Mouse (Mus musculus): Measurements from ENCODE around the gene Parp14. TPM values are rescaled to one million over a fixed set of nuclear protein-coding genes. Genes with fewer than 3 reads are reported as not detected.

The Parp14 gene
- total and polyA plus RNA-seq, 3 experiments = 2.1 to 6.1 (median 5.5) TPM

DNA sequence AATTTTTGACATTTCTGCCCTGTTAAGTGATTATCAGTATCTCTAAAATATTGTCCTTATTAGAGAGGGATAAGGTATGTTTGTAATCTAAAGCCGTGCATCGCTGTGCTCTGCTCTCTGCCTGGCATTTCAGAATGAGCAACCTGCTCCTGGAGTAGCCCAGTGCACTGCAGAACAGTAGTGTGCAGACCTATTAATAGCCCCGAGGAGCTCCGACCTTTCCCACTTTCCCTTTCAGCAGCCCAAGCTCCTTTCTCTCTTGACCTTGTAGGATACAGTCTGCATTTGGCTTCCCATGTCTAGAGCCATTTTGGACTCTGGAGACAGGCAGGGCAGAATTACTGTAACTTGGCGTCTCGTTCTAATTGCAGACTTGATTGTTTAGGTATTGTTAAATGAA, 83.0 kb downstream of the Parp14 start:
- Histone ChIP-seq H3K4me1 (ENCODE audit: insufficient read depth, low read depth, low read length) (peaks cover 46% of the 10 kb centered on the region), H3K36me3 (replicated peaks) (peaks cover 53% of the 10 kb centered on the region), H3K4me3 (ENCODE audit: low read depth, low read length) (no peak overlapping the region), H3K9me3 (replicated peaks) (no peaks in the 10 kb centered on the region), H3K27me3 (ENCODE audit: insufficient read depth, low read length) (no peaks in the 10 kb centered on the region)
- no peak for TF ChIP-seq POLR2AphosphoS5 (IDR thresholded peaks at IDR 0.05; ENCODE audit: insufficient replicate concordance, low read depth, low read length)
- TF ChIP-seq TAL1 (conservative IDR thresholded peaks at IDR 0.05; ENCODE audit: low read depth, low read length) = no peak
- TF ChIP-seq GATA2 (IDR thresholded peaks at IDR 0.05; ENCODE audit: borderline replicate concordance, low read depth, low read length) = no peak
- TF ChIP-seq GATA1 (IDR thresholded peaks at IDR 0.05; ENCODE audit: borderline replicate concordance, low read length) = no peak
- no peak for TF ChIP-seq CTCF (IDR thresholded peaks at IDR 0.05; ENCODE audit: low read depth, low read length)
- DNase-seq (ENCODE audit: low spot score) = no peak
- ATAC-seq (ENCODE audit: extremely low read depth, insufficient number of reproducible peaks, low FRiP score, poor library complexity, severe bottlenecking) = no peak

DNA sequence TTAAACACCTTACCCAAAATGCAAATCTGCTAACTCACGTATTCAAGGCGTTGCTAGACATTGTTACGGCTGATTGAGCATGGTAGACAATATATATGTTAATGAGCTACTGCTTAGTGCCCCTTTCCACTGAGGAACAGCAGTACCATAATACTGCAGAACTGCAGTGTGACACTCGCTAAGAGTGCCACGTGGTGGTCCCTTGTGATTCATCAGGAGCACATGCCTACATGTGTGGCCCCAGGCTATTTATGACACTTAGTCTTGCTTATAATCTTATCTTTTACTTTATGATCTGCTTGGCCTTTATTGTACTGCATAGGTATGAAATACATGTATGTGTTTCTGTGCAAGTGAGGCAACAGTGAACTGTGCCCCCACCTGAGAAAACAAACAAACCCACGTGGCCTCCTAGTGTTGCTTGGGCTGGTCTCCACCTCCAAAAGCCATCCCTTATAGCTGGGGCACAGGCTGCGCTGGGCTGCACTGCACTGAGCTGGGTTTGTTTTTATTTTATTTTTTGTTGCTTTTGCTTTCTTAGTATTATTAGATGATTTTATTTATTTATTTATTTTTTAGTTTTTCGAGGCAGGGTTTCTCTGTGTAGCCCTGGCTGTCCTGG, 83.7 kb downstream of the Parp14 start:
- Histone ChIP-seq H3K4me3 (ENCODE audit: low read depth, low read length) (no peak overlapping the region), H3K36me3 (replicated peaks) (peaks cover 55% of the 10 kb centered on the region), H3K4me1 (ENCODE audit: insufficient read depth, low read depth, low read length) (peaks cover 47% of the 10 kb centered on the region), H3K27me3 (ENCODE audit: insufficient read depth, low read length) (no peaks in the 10 kb centered on the region), H3K9me3 (replicated peaks) (no peaks in the 10 kb centered on the region)
- DNase-seq (ENCODE audit: low spot score) (no peak), ATAC-seq (ENCODE audit: extremely low read depth, insufficient number of reproducible peaks, low FRiP score, poor library complexity, severe bottlenecking) (no peak)
- no peak for TF ChIP-seq GATA2 (IDR thresholded peaks at IDR 0.05; ENCODE audit: borderline replicate concordance, low read depth, low read length)

DNA sequence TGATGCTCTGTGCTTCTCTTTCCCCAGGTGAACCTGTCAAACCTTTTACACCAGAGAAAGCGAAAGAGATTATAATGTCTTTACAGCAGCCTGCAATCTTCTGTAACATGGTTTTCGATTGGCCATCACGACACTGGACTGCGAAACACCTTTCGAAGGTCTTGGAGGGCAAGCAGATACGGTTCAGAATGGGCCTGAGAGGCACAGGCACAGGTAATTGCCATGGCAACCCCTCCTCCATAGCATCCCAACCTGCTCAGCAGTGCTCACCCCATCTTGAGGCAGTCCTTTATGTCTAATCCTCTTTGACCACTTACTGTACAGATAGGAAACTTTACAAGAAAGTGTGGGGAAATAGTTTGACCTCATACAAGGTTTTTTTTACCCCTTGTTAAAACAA, 84.2 kb downstream of the Parp14 start:
- TF ChIP-seq TAL1 (conservative IDR thresholded peaks at IDR 0.05; ENCODE audit: low read depth, low read length) = no peak
- no peak for ATAC-seq (ENCODE audit: extremely low read depth, insufficient number of reproducible peaks, low FRiP score, poor library complexity, severe bottlenecking)

DNA sequence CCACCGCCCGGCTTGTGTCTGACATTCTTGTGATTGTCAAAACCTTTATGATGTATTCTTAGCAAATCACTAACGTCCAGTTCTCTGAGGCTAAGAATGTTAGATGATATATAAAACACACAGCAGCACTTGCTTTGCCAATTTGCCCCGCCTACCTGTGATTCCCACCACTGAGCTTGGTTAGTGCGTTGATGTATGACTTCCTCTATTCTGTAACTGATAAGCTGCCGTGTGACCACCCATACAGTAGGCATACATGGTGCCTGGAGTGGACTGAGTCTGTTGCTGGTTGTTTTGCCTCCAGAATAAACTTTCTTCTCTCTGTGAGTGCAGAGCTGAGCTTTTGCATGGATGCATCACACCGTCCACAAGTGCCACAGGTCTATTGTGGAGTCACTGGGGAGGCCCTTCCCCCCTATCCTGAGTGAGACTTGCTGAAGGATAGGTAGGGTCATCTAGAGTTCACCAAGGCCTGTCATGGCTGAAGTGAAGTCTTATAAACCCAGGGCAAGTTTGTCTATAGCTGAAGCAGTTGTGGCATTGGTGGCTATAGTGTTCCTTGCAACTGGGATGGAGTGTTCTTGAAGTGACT, 87.1 kb downstream of the Parp14 start:
- Histone ChIP-seq H3K36me3 (replicated peaks) (peaks cover 60% of the 10 kb centered on the region), H3K27me3 (ENCODE audit: insufficient read depth, low read length) (no peaks in the 10 kb centered on the region), H3K4me1 (ENCODE audit: insufficient read depth, low read depth, low read length) (peaks cover 45% of the 10 kb centered on the region), H3K4me3 (ENCODE audit: low read depth, low read length) (no peak overlapping the region), H3K9me3 (replicated peaks) (no peaks in the 10 kb centered on the region)
- no peak for TF ChIP-seq TAL1 (conservative IDR thresholded peaks at IDR 0.05; ENCODE audit: low read depth, low read length)
- TF ChIP-seq GATA2 (IDR thresholded peaks at IDR 0.05; ENCODE audit: borderline replicate concordance, low read depth, low read length) = no peak
- no peak for TF ChIP-seq GATA1 (IDR thresholded peaks at IDR 0.05; ENCODE audit: borderline replicate concordance, low read length)
- no peak for TF ChIP-seq CTCF (IDR thresholded peaks at IDR 0.05; ENCODE audit: low read depth, low read length)
- TF ChIP-seq POLR2AphosphoS5 (IDR thresholded peaks at IDR 0.05; ENCODE audit: insufficient replicate concordance, low read depth, low read length) = no peak
- peak; percentile 91 for ATAC-seq (ENCODE audit: extremely low read depth, insufficient number of reproducible peaks, low FRiP score, poor library complexity, severe bottlenecking)
- DNase-seq (ENCODE audit: low spot score) = peak; percentile 56

More for the DNA sequence above, 84.2 kb downstream of the Parp14 start:
- H3K4me1 ChIP-seq (ENCODE audit: insufficient read depth, low read depth, low read length) = peaks cover 51% of the 10 kb centered on the region
- H3K36me3 ChIP-seq (replicated peaks) = peaks cover 58% of the 10 kb centered on the region
- no peaks in the 10 kb centered on the region for H3K9me3 ChIP-seq (replicated peaks)
- H3K27me3 ChIP-seq (ENCODE audit: insufficient read depth, low read length) = no peaks in the 10 kb centered on the region
- no peak for DNase-seq (ENCODE audit: low spot score)
- H3K4me3 ChIP-seq (ENCODE audit: low read depth, low read length) = no peak overlapping the region

DNA sequence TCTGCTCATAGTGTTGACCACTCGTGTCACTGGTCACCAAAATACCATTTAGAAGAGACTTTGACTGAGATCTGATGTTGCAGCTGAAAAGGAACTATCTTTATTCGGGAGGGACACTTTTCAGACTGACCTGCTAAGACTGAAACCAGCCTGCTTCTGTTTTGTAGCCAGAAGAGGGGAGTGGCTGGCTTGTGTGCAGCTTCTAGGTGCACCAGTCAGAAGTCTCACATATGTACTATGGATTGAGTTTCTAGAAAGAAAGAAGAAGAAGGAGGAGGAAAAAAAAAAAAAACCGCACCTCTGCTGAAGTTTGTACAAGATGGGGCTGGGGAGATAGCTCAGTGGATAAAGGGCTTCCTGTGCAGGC, 88.2 kb downstream of the Parp14 start:
- H3K4me1 ChIP-seq (ENCODE audit: insufficient read depth, low read depth, low read length) = peaks cover 45% of the 10 kb centered on the region
- no peaks in the 10 kb centered on the region for H3K27me3 ChIP-seq (ENCODE audit: insufficient read depth, low read length)
- no peak overlapping the region for H3K4me3 ChIP-seq (ENCODE audit: low read depth, low read length)
- peaks cover 55% of the 10 kb centered on the region for H3K36me3 ChIP-seq (replicated peaks)
- ATAC-seq (ENCODE audit: extremely low read depth, insufficient number of reproducible peaks, low FRiP score, poor library complexity, severe bottlenecking) = no peak
- TF ChIP-seq GATA2 (IDR thresholded peaks at IDR 0.05; ENCODE audit: borderline replicate concordance, low read depth, low read length) (no peak), TAL1 (conservative IDR thresholded peaks at IDR 0.05; ENCODE audit: low read depth, low read length) (no peak), POLR2AphosphoS5 (IDR thresholded peaks at IDR 0.05; ENCODE audit: insufficient replicate concordance, low read depth, low read length) (no peak), CTCF (IDR thresholded peaks at IDR 0.05; ENCODE audit: low read depth, low read length) (no peak), GATA1 (IDR thresholded peaks at IDR 0.05; ENCODE audit: borderline replicate concordance, low read length) (no peak)
- no peak for DNase-seq (ENCODE audit: low spot score)
- H3K9me3 ChIP-seq (replicated peaks) = no peaks in the 10 kb centered on the region

Other genes with a start within 250 kb of the Parp14 start
- 18.6 and 23.5 TPM in 2 replicates for gene Dirc2, start 102.2 kb downstream of the Parp14 start, total RNA-seq (2014; fragmentation: Nextera tagmentation)
- gene Dirc2, start 102.2 kb downstream of the Parp14 start, total RNA-seq (2017) = 13.8 and 14.2 TPM in 2 replicates
- 1.9 and 3.3 TPM in 2 replicates for gene Dirc2, start 102.2 kb downstream of the Parp14 start, polyA plus RNA-seq (2012)
- 17.9 and 18.3 TPM in 2 replicates for gene Hspbap1, start 101.2 kb downstream of the Parp14 start, total RNA-seq (2014; fragmentation: Nextera tagmentation)
- 17.5 and 18.1 TPM in 2 replicates for gene Hspbap1, start 101.2 kb downstream of the Parp14 start, total RNA-seq (2017)
- gene Hspbap1, start 101.2 kb downstream of the Parp14 start, polyA plus RNA-seq (2012) = 29.5 and 31.9 TPM in 2 replicates
- 13.5 and 15.2 TPM in 2 replicates for gene Parp9, start 66.9 kb upstream of the Parp14 start, total RNA-seq (2014; fragmentation: Nextera tagmentation)
- 32.8 and 36.4 TPM in 2 replicates for gene Parp9, start 66.9 kb upstream of the Parp14 start, total RNA-seq (2017)
- gene Parp9, start 66.9 kb upstream of the Parp14 start, polyA plus RNA-seq (2012) = 1.6 and 2.1 TPM in 2 replicates
- 15.2 and 15.4 TPM in 2 replicates for gene Dtx3l, start 67.6 kb upstream of the Parp14 start, total RNA-seq (2014; fragmentation: Nextera tagmentation)
- gene Dtx3l, start 67.6 kb upstream of the Parp14 start, total RNA-seq (2017) = 13.0 and 17.5 TPM in 2 replicates
- 2.1 and 3.5 TPM in 2 replicates for gene Dtx3l, start 67.6 kb upstream of the Parp14 start, polyA plus RNA-seq (2012)
- 70.1 and 85.2 TPM in 2 replicates for gene Kpna1, start 107.2 kb upstream of the Parp14 start, total RNA-seq (2014; fragmentation: Nextera tagmentation)
- gene Kpna1, start 107.2 kb upstream of the Parp14 start, total RNA-seq (2017) = 49.2 and 53.7 TPM in 2 replicates
- gene Kpna1, start 107.2 kb upstream of the Parp14 start, polyA plus RNA-seq (2012) = 51.4 and 54.1 TPM in 2 replicates
- gene Wdr5b, start 169.6 kb upstream of the Parp14 start, total RNA-seq (2014; fragmentation: Nextera tagmentation) = 3.5 and 7.1 TPM in 2 replicates
- 6.9 and 8.1 TPM in 2 replicates for gene Wdr5b, start 169.6 kb upstream of the Parp14 start, total RNA-seq (2017)
- gene Wdr5b, start 169.6 kb upstream of the Parp14 start, polyA plus RNA-seq (2012) = 0.19 and 0.50 TPM in 2 replicates
- 136 and 143 TPM in 2 replicates for gene Fam162a, start 200.1 kb upstream of the Parp14 start, total RNA-seq (2014; fragmentation: Nextera tagmentation)
- gene Fam162a, start 200.1 kb upstream of the Parp14 start, total RNA-seq (2017) = 266 and 272 TPM in 2 replicates
- 262 and 411 TPM in 2 replicates for gene Fam162a, start 200.1 kb upstream of the Parp14 start, polyA plus RNA-seq (2012)
- gene Ccdc58, start 200.1 kb upstream of the Parp14 start, total RNA-seq (2014; fragmentation: Nextera tagmentation) = 71.8 and 93.8 TPM in 2 replicates
- 148 and 250 TPM in 2 replicates for gene Ccdc58, start 200.1 kb upstream of the Parp14 start, total RNA-seq (2017)
- 4.0 and 6.3 TPM in 2 replicates for gene Ccdc58, start 200.1 kb upstream of the Parp14 start, polyA plus RNA-seq (2012)

All from G1E (cell line).